Mouse (Mus musculus) MEL (cell line): Measurements from ENCODE around the gene Zfp712. TPM values are rescaled to one million over a fixed set of nuclear protein-coding genes. Genes with fewer than 3 reads are reported as not detected.
A peak's percentile ranks its signal among the peaks of the same experiment; 100 is the strongest.

Source experiments
- DNase-seq: peaks from one replicate; pipeline ENCODE4 v3.0.0; 2011; ENCODE audit warnings: low read depth, low spot score
- H3K27ac ChIP-seq: 2 replicates; pipeline ENCODE4 v1.5.1; 2012; ENCODE audit warnings: low read depth, mild to moderate bottlenecking, control low read depth, low read length, moderate library complexity; ENCODE audit not compliant: control insufficient read depth
- H3K27me3 ChIP-seq, 2 experiments: fragments of 150-350 bp in 1 of 2; sonication (generic) in 1 of 2; 2 replicates each; pipeline ENCODE4 v1.6.1; 2012; ENCODE audit warnings: low read length in 2 of 2, mild to moderate bottlenecking in 2 of 2, improper control_type of control experiment in 1 of 2, moderate library complexity in 1 of 2; ENCODE audit not compliant: insufficient read depth in 2 of 2, control insufficient read depth in 1 of 2
- H3K36me3 ChIP-seq, 2 experiments: 2 replicates each; pipeline ENCODE4 v1.6.1; 2012 to 2014; ENCODE audit warnings: low read length in 2 of 2, improper control_type of control experiment in 1 of 2, inconsistent platforms in 1 of 2, mild to moderate bottlenecking in 1 of 2; ENCODE audit not compliant: insufficient read depth in 2 of 2, control insufficient read depth in 1 of 2
- H3K4me1 ChIP-seq, 2 experiments: fragments of 150-350 bp in 1 of 2; sonication (generic) in 1 of 2; 2 replicates each; pipeline ENCODE4 v1.6.1; 2012; ENCODE audit warnings: low read length in 2 of 2, improper control_type of control experiment in 1 of 2, mild to moderate bottlenecking in 1 of 2; ENCODE audit not compliant: insufficient read depth in 2 of 2, control insufficient read depth in 1 of 2
- H3K4me3 ChIP-seq, 2 experiments: fragments of 150-350 bp in 1 of 2; sonication (generic) in 1 of 2; 2 replicates each; pipeline ENCODE4 v1.5.1; 2012; ENCODE audit warnings: low read depth in 2 of 2, low read length in 2 of 2, mild to moderate bottlenecking in 2 of 2, moderate library complexity in 2 of 2, control low read depth in 1 of 2, improper control_type of control experiment in 1 of 2; ENCODE audit not compliant: control insufficient read depth in 1 of 2, insufficient read depth in 1 of 2
- H3K79me2 ChIP-seq: 2 replicates; pipeline ENCODE4 v1.6.1; 2012; ENCODE audit warnings: mild to moderate bottlenecking, low read length, moderate library complexity; ENCODE audit not compliant: control insufficient read depth, poor library complexity, insufficient read depth
- H3K9ac ChIP-seq: 2 replicates; pipeline ENCODE4 v1.6.1; 2012; ENCODE audit warnings: low read depth, mild to moderate bottlenecking, control low read depth, low read length, moderate library complexity; ENCODE audit not compliant: control insufficient read depth, poor library complexity, severe bottlenecking
- H3K9me3 ChIP-seq: fragments of 150-350 bp; sonication (generic); replicated peaks from 2 replicates; pipeline ENCODE4 v1.6.1; 2012; ENCODE audit warnings: mild to moderate bottlenecking, low read length, improper control_type of control experiment, moderate library complexity; ENCODE audit not compliant: insufficient read depth
- BHLHE40 ChIP-seq: IDR thresholded peaks from 2 replicates; pipeline ENCODE4 v1.6.1; 2012; ENCODE audit warnings: low read depth, mild to moderate bottlenecking, inconsistent platforms, low read length, improper control_type of control experiment, borderline replicate concordance
- CHD1 ChIP-seq: IDR thresholded peaks from 2 replicates; pipeline ENCODE4 v1.6.1; 2012; ENCODE audit warnings: low read depth, mild to moderate bottlenecking, inconsistent platforms, low read length, improper control_type of control experiment
- CHD2 ChIP-seq: IDR thresholded peaks from 2 replicates; pipeline ENCODE4 v1.6.1; 2011; ENCODE audit warnings: low read length, improper control_type of control experiment
- CTCF ChIP-seq, 3 experiments: IDR thresholded peaks in 2 of 3; conservative IDR thresholded peaks in 1 of 3; 2 replicates each; pipeline ENCODE4 v1.5.1; 2011 to 2012; ENCODE audit warnings: low read length in 3 of 3, low read depth in 2 of 3, mild to moderate bottlenecking in 2 of 3, improper control_type of control experiment in 1 of 3, inconsistent platforms in 1 of 3, mixed read lengths in 1 of 3, moderate library complexity in 1 of 3; ENCODE audit not compliant: control insufficient read depth in 1 of 3, insufficient read depth in 1 of 3, poor library complexity in 1 of 3, severe bottlenecking in 1 of 3
- E2F4 ChIP-seq: IDR thresholded peaks from 2 replicates; pipeline ENCODE4 v1.6.1; 2011; ENCODE audit warnings: low read depth, low read length, improper control_type of control experiment, borderline replicate concordance
- ELF1 ChIP-seq: IDR thresholded peaks from 2 replicates; pipeline ENCODE4 v1.6.1; 2014; ENCODE audit warnings: low read depth, mild to moderate bottlenecking, inconsistent platforms, low read length, improper control_type of control experiment, moderate library complexity
- EP300 ChIP-seq, 2 experiments: IDR thresholded peaks; 2 replicates each; pipeline ENCODE4 v1.6.1; 2011; ENCODE audit warnings: improper control_type of control experiment in 2 of 2, low read length in 2 of 2, low read depth in 1 of 2, mild to moderate bottlenecking in 1 of 2
- GABPA ChIP-seq: IDR thresholded peaks from 2 replicates; pipeline ENCODE4 v1.6.1; 2012; ENCODE audit warnings: low read depth, mild to moderate bottlenecking, inconsistent platforms, low read length, improper control_type of control experiment, moderate library complexity
- GATA1 ChIP-seq: IDR thresholded peaks from 2 replicates; pipeline ENCODE4 v1.6.1; 2011; ENCODE audit warnings: low read depth, low read length, improper control_type of control experiment
- HCFC1 ChIP-seq: IDR thresholded peaks from 2 replicates; pipeline ENCODE4 v1.6.1; 2012; ENCODE audit warnings: low read depth, mild to moderate bottlenecking, inconsistent platforms, low read length, improper control_type of control experiment, moderate library complexity
- KAT2A ChIP-seq: conservative IDR thresholded peaks from 2 replicates; pipeline ENCODE4 v1.6.1; 2012; ENCODE audit warnings: low read depth, low read length, improper control_type of control experiment, inconsistent platforms
- MAFK ChIP-seq: IDR thresholded peaks from 2 replicates; pipeline ENCODE4 v1.6.1; 2011; ENCODE audit warnings: low read depth, mild to moderate bottlenecking, low read length, improper control_type of control experiment, borderline replicate concordance
- MAX ChIP-seq: IDR thresholded peaks from 2 replicates; pipeline ENCODE4 v1.6.1; 2011; ENCODE audit warnings: low read length, improper control_type of control experiment
- MEF2A ChIP-seq: IDR thresholded peaks from 2 replicates; pipeline ENCODE4 v1.6.1; 2014; ENCODE audit warnings: low read depth, mild to moderate bottlenecking, inconsistent platforms, low read length, improper control_type of control experiment; ENCODE audit not compliant: poor library complexity, insufficient replicate concordance, severe bottlenecking; ENCODE audit errors: extremely low read depth
- MXI1 ChIP-seq: IDR thresholded peaks from 2 replicates; pipeline ENCODE4 v1.6.1; 2011; ENCODE audit warnings: mild to moderate bottlenecking, low read depth, low read length, improper control_type of control experiment
- MYB ChIP-seq: IDR thresholded peaks from 2 replicates; pipeline ENCODE4 v1.6.1; 2011; ENCODE audit warnings: mild to moderate bottlenecking, low read depth, low read length, improper control_type of control experiment
- MYC ChIP-seq: IDR thresholded peaks from 2 replicates; pipeline ENCODE4 v1.6.1; 2011; ENCODE audit warnings: low read depth, mild to moderate bottlenecking, low read length, improper control_type of control experiment, moderate library complexity
- NRF1 ChIP-seq: IDR thresholded peaks from 2 replicates; pipeline ENCODE4 v1.6.1; 2014; ENCODE audit warnings: low read depth, mild to moderate bottlenecking, inconsistent platforms, low read length, improper control_type of control experiment, moderate library complexity; ENCODE audit not compliant: poor library complexity, insufficient read depth, severe bottlenecking
- POLR2AphosphoS2 ChIP-seq: IDR thresholded peaks from 2 replicates; pipeline ENCODE4 v1.6.1; 2011; ENCODE audit warnings: low read length, improper control_type of control experiment
- RAD21 ChIP-seq: IDR thresholded peaks from 2 replicates; pipeline ENCODE4 v1.6.1; 2011; ENCODE audit warnings: mild to moderate bottlenecking, low read depth, low read length, improper control_type of control experiment
- RCOR1 ChIP-seq: IDR thresholded peaks from 2 replicates; pipeline ENCODE4 v1.6.1; 2012; ENCODE audit warnings: low read depth, mild to moderate bottlenecking, inconsistent platforms, low read length, improper control_type of control experiment
- SMC3 ChIP-seq: IDR thresholded peaks from 2 replicates; pipeline ENCODE4 v1.6.1; 2011; ENCODE audit warnings: low read depth, low read length, improper control_type of control experiment
- TBP ChIP-seq: IDR thresholded peaks from 2 replicates; pipeline ENCODE4 v1.8.0; 2011; ENCODE audit warnings: low read depth, low read length, improper control_type of control experiment
- TCF12 ChIP-seq: IDR thresholded peaks from 2 replicates; pipeline ENCODE4 v1.6.1; 2014; ENCODE audit warnings: low read depth, mild to moderate bottlenecking, inconsistent platforms, low read length, improper control_type of control experiment, moderate library complexity
- UBTF ChIP-seq: IDR thresholded peaks from 2 replicates; pipeline ENCODE4 v1.6.1; 2012; ENCODE audit warnings: low read depth, mild to moderate bottlenecking, inconsistent platforms, low read length, improper control_type of control experiment, moderate library complexity, borderline replicate concordance; ENCODE audit not compliant: insufficient read depth
- USF1 ChIP-seq: IDR thresholded peaks from 2 replicates; pipeline ENCODE4 v1.6.1; 2014; ENCODE audit warnings: low read depth, mild to moderate bottlenecking, inconsistent platforms, low read length, improper control_type of control experiment, moderate library complexity
- ZC3H11A ChIP-seq: IDR thresholded peaks from 2 replicates; pipeline ENCODE4 v1.6.1; 2012; ENCODE audit warnings: low read depth, mild to moderate bottlenecking, inconsistent platforms, low read length, improper control_type of control experiment
- ZNF384 ChIP-seq: IDR thresholded peaks from 2 replicates; pipeline ENCODE4 v1.6.1; 2012; ENCODE audit warnings: low read depth, mild to moderate bottlenecking, inconsistent platforms, low read length, improper control_type of control experiment
- polyA plus RNA-seq, 2 experiments: library from polyadenylated mRNA; stranded (reverse) in 1 of 2; unstranded in 1 of 2; fragments of >175 nt in 1 of 2; fragments of >200 nt in 1 of 2; gene quantifications; 2 replicates each; pipeline versions ENCODE4 v1.2.1 to v1.2.4; 2012; ENCODE audit warnings: low replicate concordance in 2 of 2, low read depth in 1 of 2; ENCODE audit not compliant: insufficient read length in 2 of 2, insufficient read depth in 1 of 2, missing spikeins in 1 of 2
- total RNA-seq: library from RNA; depleted of rRNA; stranded (reverse); fragments of 300-350 nt; gene quantifications from 2 replicates; pipeline ENCODE4 v1.2.3, GENCODE M21; 2012

Zfp712 gene
- total and polyA plus RNA-seq, 3 experiments, result 0.47 to 0.85 TPM; not detected in 1

DNA sequence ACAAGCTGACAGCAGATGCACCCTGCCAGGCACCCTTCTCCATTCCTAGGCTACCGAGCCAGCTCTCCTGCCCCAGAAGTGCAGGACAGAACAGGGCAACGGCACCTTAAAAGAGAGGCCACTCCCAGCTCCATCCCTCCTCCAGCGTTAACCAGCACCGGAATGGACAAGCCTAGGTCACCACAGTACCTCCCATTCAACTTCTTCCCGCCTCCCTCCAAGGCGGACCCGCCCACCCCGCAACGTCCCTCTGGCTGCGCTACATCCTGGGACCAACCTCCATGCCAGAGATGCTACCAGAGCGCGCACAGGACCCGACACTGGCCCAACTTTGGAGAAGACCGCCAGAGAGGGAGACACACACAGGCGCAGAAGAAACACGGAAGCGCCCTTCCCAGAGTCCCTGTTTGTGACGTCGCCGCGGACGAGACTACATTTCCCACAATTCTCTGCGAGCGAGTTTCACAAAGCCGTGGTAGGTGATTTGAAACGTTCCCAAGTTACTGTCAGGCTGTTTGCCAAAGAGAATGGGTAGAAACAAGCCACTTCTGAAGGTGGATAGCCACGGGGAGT lies at the start of gene Zfp712 (continued):
- peak; percentile 93 for TF ChIP-seq ELF1
- no peak for TF ChIP-seq TBP
- TF ChIP-seq MAX, result peak; percentile 69; the same call in 1 of the 2 replicates
- TF ChIP-seq MXI1, result peak; percentile 88

- Histone ChIP-seq H3K9me3 (no peaks in the 10 kb centered on the region), H3K9ac (peak overlapping the region; percentile 60), H3K27ac (peak overlapping the region; percentile 20)
Measured at GRCm38 (mm10) chr13:67108821-67109206, 47.8 kb upstream of the Zfp712 start.

GRCm38 (mm10) chr13:67108194-67108820 lies 47.3 kb upstream of the Zfp712 start, which contains the start of gene Gm28557:
TSS of gene Gm28557 (minus strand) at chr13:67108604.
- Histone ChIP-seq H3K4me3 (peak within 1 kb of the TSS; percentile 80), H3K36me3 (peaks cover 0 to 10% of the 10 kb centered on the region in 2 experiments; a peak in 2 of 4 replicates), H3K27ac (peak within 1 kb of the TSS; percentile 85), H3K27me3 (no peaks in the 10 kb centered on the region), H3K9me3 (no peaks in the 10 kb centered on the region), H3K9ac (peak within 1 kb of the TSS; percentile 79), H3K79me2 (peaks cover 7% of the 10 kb centered on the region), H3K4me1 (peaks cover 0 to 6% of the 10 kb centered on the region in 2 experiments; a peak in 1 of 4 replicates)
- peak; percentile 98 for DNase-seq
- TF ChIP-seq MXI1, result peak; percentile 60; the same call in 1 of the 2 replicates
- peak; percentile 91 for TF ChIP-seq POLR2AphosphoS2
- peak; percentile 82; the same call in 1 of the 2 replicates for TF ChIP-seq TBP
- no peak for TF ChIP-seq UBTF
- peak; percentile 76 for TF ChIP-seq KAT2A
- no peak for TF ChIP-seq CHD2
- peak; percentile 65 for TF ChIP-seq RAD21
- TF ChIP-seq ZNF384, result no peak
- peak; percentile 62 for TF ChIP-seq TCF12
- no peak; the same call in 1 of the 2 replicates for TF ChIP-seq E2F4
- TF ChIP-seq CTCF (IDR thresholded peaks at IDR 0.05 in 2 of 3, conservative IDR thresholded peaks at IDR 0.05 in 1 of 3; ENCODE audit: control insufficient read depth in 1 of 3, insufficient read depth in 1 of 3, low read depth in 2 of 3, low read length in 3 of 3, poor library complexity in 1 of 3, severe bottlenecking in 1 of 3), result peak; percentile 52 to 89 (median 73)
- TF ChIP-seq ELF1, result peak; percentile 72; the same call in 1 of the 2 replicates
- TF ChIP-seq MYC, result peak; percentile 90
- no peak for TF ChIP-seq RCOR1
- TF ChIP-seq SMC3, result peak; percentile 49
- no peak for TF ChIP-seq MEF2A
- TF ChIP-seq HCFC1, result peak; percentile 99
- TF ChIP-seq NRF1, result peak; percentile 85
- peak; percentile 91 for TF ChIP-seq MAFK

More at GRCm38 (mm10) chr13:67108821-67109206, 47.8 kb upstream of the Zfp712 start:
- peak overlapping the region; percentile 25 to 63 for H3K4me3 ChIP-seq
- TF ChIP-seq GATA1 (0 out of 2 replicates have a peak, but pooled peaks have one; percentile 1), TBP (no peak), MXI1 (peak; percentile 58), SMC3 (peak; percentile 50), BHLHE40 (no peak), RCOR1 (no peak), ZC3H11A (peak; percentile 0; the same call in 1 of the 2 replicates), MAX (peak; percentile 12; the same call in 1 of the 2 replicates), GABPA (no peak), USF1 (no peak), EP300 (IDR thresholded peaks at IDR 0.05; ENCODE audit: low read depth in 1 of 2, low read length in 2 of 2) (no peak), MYC (peak; percentile 54; the same call in 1 of the 2 replicates), MYB (no peak), CHD1 (no peak), CTCF (IDR thresholded peaks at IDR 0.05 in 2 of 3, conservative IDR thresholded peaks at IDR 0.05 in 1 of 3; ENCODE audit: control insufficient read depth in 1 of 3, insufficient read depth in 1 of 3, low read depth in 2 of 3, low read length in 3 of 3, poor library complexity in 1 of 3, severe bottlenecking in 1 of 3) (peak in 2 of 3 experiments; percentile 35 to 65; a peak in 4 of 6 replicates)
- TF ChIP-seq, all 39 proteins: peak for 7
- peaks cover 7% of the 10 kb centered on the region for H3K79me2 ChIP-seq
- no peaks in the 10 kb centered on the region for H3K27me3 ChIP-seq
- DNase-seq, result no peak
- peaks cover 0 to 12% of the 10 kb centered on the region in 2 experiments; a peak in 2 of 4 replicates for H3K36me3 ChIP-seq
- peaks cover 0 to 7% of the 10 kb centered on the region in 2 experiments; a peak in 2 of 4 replicates for H3K4me1 ChIP-seq
